Mouse (Mus musculus): ENCODE data around the gene Dnal1. TPM values are rescaled to one million over a fixed set of nuclear protein-coding genes. Genes with fewer than 3 reads are reported as not detected.
"Not testable (repeated sequence)": the region's sequence is repeated elsewhere in the genome, so short reads cannot be mapped to it uniquely, and the experiment has no call there.

Gene Dnal1
- 7.2 and 7.8 TPM in 2 replicates for polyA plus RNA-seq (2015; fragmentation: Nextera tagmentation; extraction: Ambion mirVana)

- H3K27ac ChIP-seq (replicated peaks): peak within 1 kb of the TSS; percentile 70
- H3K9ac ChIP-seq: peak within 1 kb of the TSS; percentile 63
- 3% methylated on average over 33 of the region's 35 CpGs for WGBS
- peak; percentile 98 for ATAC-seq (ENCODE audit: low FRiP score, low read depth)
- peak within 1 kb of the TSS; percentile 67 for H3K4me3 ChIP-seq
- no peaks in the 10 kb centered on the region for H3K27me3 ChIP-seq
- H3K36me3 ChIP-seq: no peaks in the 10 kb centered on the region
- peak within 1 kb of the TSS; percentile 74 for H3K4me2 ChIP-seq
- H3K4me1 ChIP-seq (replicated peaks): peaks cover 14% of the 10 kb centered on the region
- H3K9me3 ChIP-seq: no peaks in the 10 kb centered on the region
Observed at GRCm38 (mm10) chr12:84114153-84114994, at the start of gene Dnal1. Dnal1 (plus strand) TSS chr12:84114366.

DNA sequence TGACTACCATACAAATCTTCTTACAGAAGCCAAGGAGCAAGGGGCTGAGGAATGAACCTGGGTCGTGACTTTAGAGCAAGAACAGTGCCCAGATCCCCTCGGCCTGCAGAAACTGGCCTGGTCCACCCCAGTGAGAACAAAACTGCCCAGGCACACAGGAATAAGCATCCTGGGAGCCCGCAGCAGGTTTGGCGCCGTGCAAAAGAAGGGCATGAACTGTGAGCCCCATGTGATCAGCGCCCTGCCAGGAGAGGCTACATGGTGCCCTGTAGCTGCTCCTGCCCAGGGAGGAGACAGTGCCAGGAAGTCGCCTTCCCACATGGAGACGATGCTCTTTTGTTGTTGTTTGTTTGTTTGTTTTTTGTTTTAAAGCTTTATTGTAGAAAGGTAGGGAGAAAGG is 49.5 kb upstream of the Dnal1 start:
- H3K36me3 ChIP-seq: no peaks in the 10 kb centered on the region
- 74% methylated on average over 8 of the region's 8 CpGs for WGBS
- H3K4me3 ChIP-seq: no peak overlapping the region
- no peaks in the 10 kb centered on the region for H3K9me3 ChIP-seq
- peaks cover 14% of the 10 kb centered on the region for H3K27me3 ChIP-seq
- H3K4me2 ChIP-seq: no peak overlapping the region
- H3K27ac ChIP-seq (replicated peaks): no peak overlapping the region
- ATAC-seq (ENCODE audit: low FRiP score, low read depth): no peak
- H3K4me1 ChIP-seq (replicated peaks): no peaks in the 10 kb centered on the region
- H3K9ac ChIP-seq: no peak overlapping the region

GRCm38 (mm10) chr12:84067752-84068151 is 46.4 kb upstream of the Dnal1 start:
- ATAC-seq (ENCODE audit: low FRiP score, low read depth): no peak
- H3K36me3 ChIP-seq: no peaks in the 10 kb centered on the region
- H3K4me1 ChIP-seq (replicated peaks): no peaks in the 10 kb centered on the region
- H3K27ac ChIP-seq (replicated peaks): no peak overlapping the region
- H3K4me3 ChIP-seq: no peak overlapping the region
- 88% methylated on average over 4 of the region's 4 CpGs for WGBS
- no peak overlapping the region for H3K4me2 ChIP-seq
- peaks cover 21% of the 10 kb centered on the region for H3K27me3 ChIP-seq
- H3K9me3 ChIP-seq: no peaks in the 10 kb centered on the region
- H3K9ac ChIP-seq: no peak overlapping the region

DNA sequence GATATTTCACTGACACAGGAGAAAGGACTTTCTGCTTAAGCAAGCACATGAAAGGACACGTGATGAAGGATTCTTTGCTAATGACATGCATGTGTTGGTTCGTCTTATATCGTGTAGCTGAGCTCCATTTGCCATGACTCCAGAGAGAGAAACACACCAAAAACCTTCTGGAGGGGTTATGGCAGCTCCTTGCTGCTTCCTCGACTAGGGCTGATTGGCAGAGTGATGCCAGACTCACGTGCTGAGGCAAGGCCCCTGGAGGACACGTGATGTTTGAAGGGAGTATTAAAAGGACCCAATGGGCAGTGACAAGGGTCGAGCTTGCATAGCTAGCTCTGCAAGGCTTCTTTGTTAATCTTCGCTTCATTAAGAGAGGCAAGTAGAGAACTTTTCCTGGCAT is 45.9 kb upstream of the Dnal1 start:
- H3K9ac ChIP-seq: no peak overlapping the region
- H3K4me1 ChIP-seq (replicated peaks): no peaks in the 10 kb centered on the region
- H3K27me3 ChIP-seq: peaks cover 21% of the 10 kb centered on the region
- ATAC-seq (ENCODE audit: low FRiP score, low read depth): no peak
- WGBS: 57% methylated on average over 8 of the region's 8 CpGs
- H3K27ac ChIP-seq (replicated peaks): no peak overlapping the region
- H3K4me2 ChIP-seq: no peak overlapping the region
- H3K9me3 ChIP-seq: no peaks in the 10 kb centered on the region
- no peak overlapping the region for H3K4me3 ChIP-seq
- no peaks in the 10 kb centered on the region for H3K36me3 ChIP-seq

DNA sequence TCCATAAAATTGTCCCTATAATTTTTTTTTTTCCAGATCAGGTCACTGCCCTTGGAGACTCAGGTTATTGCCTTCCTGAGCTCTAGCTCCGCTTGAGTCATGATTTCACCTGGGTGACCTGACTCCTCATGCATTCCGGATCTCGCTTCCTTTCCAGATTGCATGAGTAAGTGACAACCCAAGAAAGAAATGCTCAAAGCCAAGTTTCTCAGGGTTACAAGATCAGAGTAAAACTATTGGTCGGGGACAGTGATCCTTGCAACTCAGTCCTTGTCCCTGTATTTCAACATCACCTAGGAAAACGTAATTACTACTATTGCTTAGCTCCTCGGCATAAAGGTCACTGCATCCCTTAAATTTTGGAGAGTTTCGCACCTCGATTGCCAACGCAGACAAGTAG is 45.2 kb upstream of the Dnal1 start, which contains the start of gene Acot5:
Gene Acot5 (plus strand): TSS at position 340 of the 400 bp plus-strand sequence.
- Histone ChIP-seq H3K9me3 (no peaks in the 10 kb centered on the region), H3K4me2 (peak within 1 kb of the TSS; percentile 62), H3K36me3 (no peaks in the 10 kb centered on the region), H3K9ac (0 out of 2 replicates have a peak within 1 kb of the TSS, but pooled peaks have one; percentile 24), H3K27ac (replicated peaks) (no peak within 1 kb of the TSS), H3K4me1 (replicated peaks) (no peaks in the 10 kb centered on the region), H3K4me3 (peak within 1 kb of the TSS; percentile 44), H3K27me3 (peaks cover 21% of the 10 kb centered on the region)
- ATAC-seq (ENCODE audit: low FRiP score, low read depth): no peak
- 60% methylated on average over 9 of the region's 9 CpGs for WGBS

DNA sequence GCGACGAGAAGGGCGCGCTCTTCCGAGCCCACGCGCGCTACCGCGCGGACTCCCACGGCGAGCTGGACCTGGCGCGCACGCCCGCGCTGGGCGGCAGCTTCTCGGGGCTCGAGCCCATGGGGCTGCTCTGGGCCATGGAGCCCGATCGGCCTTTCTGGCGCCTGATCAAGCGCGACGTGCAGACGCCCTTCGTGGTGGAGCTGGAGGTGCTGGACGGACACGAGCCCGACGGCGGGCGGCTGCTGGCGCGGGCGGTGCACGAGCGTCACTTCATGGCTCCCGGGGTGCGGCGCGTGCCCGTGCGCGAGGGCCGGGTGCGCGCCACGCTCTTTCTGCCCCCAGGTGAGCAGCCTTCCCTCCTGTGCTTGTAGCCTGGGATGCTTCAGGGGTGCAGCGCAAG is 44.6 kb upstream of the Dnal1 start:
- Histone ChIP-seq H3K4me2 (peak overlapping the region; percentile 62), H3K4me3 (peak overlapping the region; percentile 44), H3K27me3 (peaks cover 21% of the 10 kb centered on the region), H3K9ac (0 out of 2 replicates have a peak overlapping the region, but pooled peaks have one; percentile 24)
- not testable (repeated sequence) for ATAC-seq (ENCODE audit: low FRiP score, low read depth); H3K4me1 ChIP-seq (replicated peaks); H3K36me3 ChIP-seq; H3K27ac ChIP-seq (replicated peaks); H3K9me3 ChIP-seq
- 1% methylated on average over 42 of the region's 52 CpGs for WGBS

DNA sequence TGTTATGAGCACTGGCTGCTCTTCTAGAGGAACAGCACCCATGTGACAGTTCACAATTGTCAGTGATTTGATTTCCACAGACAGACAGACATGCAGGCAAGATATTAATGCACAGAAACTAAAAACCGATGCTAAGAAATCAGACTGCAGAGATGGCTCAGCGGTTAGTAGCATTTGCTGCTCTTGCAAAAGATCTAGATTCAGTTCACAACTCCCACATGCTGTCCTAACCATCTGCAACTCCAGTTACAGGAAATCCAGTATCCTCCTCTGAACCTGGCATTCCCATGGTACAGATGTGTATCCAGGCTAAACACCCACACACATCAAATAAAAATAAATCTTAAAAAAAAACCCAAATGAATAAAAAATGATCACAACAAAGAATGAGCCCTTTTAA is 42.5 kb upstream of the Dnal1 start:
- Histone ChIP-seq H3K4me1 (replicated peaks) (no peaks in the 10 kb centered on the region), H3K9ac (no peak overlapping the region), H3K36me3 (no peaks in the 10 kb centered on the region), H3K4me2 (no peak overlapping the region), H3K27ac (replicated peaks) (no peak overlapping the region), H3K27me3 (peaks cover 21% of the 10 kb centered on the region), H3K9me3 (no peaks in the 10 kb centered on the region), H3K4me3 (no peak overlapping the region)
- ATAC-seq (ENCODE audit: low FRiP score, low read depth): no peak
- WGBS: 98% methylated on average over 2 of the region's 2 CpGs

- Histone ChIP-seq H3K36me3 (no peaks in the 10 kb centered on the region), H3K4me3 (no peak overlapping the region), H3K9me3 (no peaks in the 10 kb centered on the region), H3K4me1 (replicated peaks) (no peaks in the 10 kb centered on the region), H3K27me3 (no peaks in the 10 kb centered on the region), H3K4me2 (no peak overlapping the region), H3K9ac (no peak overlapping the region), H3K27ac (replicated peaks) (no peak overlapping the region)
- no peak for ATAC-seq (ENCODE audit: low FRiP score, low read depth)
- 95% methylated on average over 4 of the region's 4 CpGs for WGBS
Observed at GRCm38 (mm10) chr12:84077371-84077990, 36.7 kb upstream of the Dnal1 start.

GRCm38 (mm10) chr12:84083842-84084241 is 30.3 kb upstream of the Dnal1 start:
- Histone ChIP-seq H3K4me3 (no peak overlapping the region), H3K27me3 (no peaks in the 10 kb centered on the region), H3K9me3 (no peaks in the 10 kb centered on the region), H3K4me1 (replicated peaks) (no peaks in the 10 kb centered on the region), H3K9ac (no peak overlapping the region), H3K36me3 (no peaks in the 10 kb centered on the region), H3K27ac (replicated peaks) (no peak overlapping the region), H3K4me2 (no peak overlapping the region)
- 87% methylated on average over 2 of the region's 2 CpGs for WGBS
- no peak for ATAC-seq (ENCODE audit: low FRiP score, low read depth)

DNA sequence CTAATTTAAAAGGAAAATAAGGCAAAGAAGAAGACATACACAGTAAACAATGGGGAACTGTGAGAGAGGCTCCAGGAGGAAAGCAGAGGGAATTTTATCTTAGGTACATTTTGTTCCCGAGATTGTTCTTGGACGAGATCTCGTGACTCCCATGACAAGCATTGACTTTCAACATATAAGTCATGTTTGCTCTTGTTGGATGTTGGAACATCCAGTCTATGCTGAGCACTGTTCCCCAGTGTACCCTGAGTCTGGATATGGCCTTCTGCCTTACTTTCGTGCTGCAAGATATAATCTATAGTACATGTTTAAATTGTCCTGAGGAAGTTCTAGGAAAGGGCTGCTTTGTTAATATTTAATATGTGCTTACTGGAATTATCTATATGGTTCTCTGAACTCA is 29.6 kb upstream of the Dnal1 start:
- H3K27ac ChIP-seq (replicated peaks): no peak overlapping the region
- no peaks in the 10 kb centered on the region for H3K4me1 ChIP-seq (replicated peaks)
- H3K4me2 ChIP-seq: no peak overlapping the region
- 90% methylated on average over 4 of the region's 4 CpGs for WGBS
- H3K4me3 ChIP-seq: no peak overlapping the region
- H3K27me3 ChIP-seq: no peaks in the 10 kb centered on the region
- ATAC-seq (ENCODE audit: low FRiP score, low read depth): no peak
- no peak overlapping the region for H3K9ac ChIP-seq
- no peaks in the 10 kb centered on the region for H3K36me3 ChIP-seq
- H3K9me3 ChIP-seq: no peaks in the 10 kb centered on the region

DNA sequence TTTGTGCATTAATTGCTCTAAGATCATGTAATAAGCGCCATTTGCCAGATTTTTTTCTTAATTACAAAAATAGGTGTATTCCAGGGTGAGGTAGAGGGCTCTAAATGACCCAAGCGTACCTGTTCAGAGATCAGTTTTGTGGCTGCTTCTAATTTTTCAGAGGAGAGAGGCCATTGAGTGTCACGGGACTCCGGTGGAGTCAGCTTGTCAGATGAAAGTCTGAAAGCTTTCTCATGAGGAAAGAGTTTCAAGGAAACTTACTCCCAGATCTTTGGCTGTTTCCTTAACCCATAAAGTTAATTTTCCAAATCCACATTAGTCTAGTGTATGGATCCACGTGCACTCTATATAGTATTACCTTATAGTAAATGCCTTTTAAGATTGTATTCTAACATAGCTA is 19.5 kb upstream of the Dnal1 start:
- not testable (repeated sequence) for H3K36me3 ChIP-seq; ATAC-seq (ENCODE audit: low FRiP score, low read depth); H3K4me3 ChIP-seq; H3K4me2 ChIP-seq; H3K27me3 ChIP-seq; H3K9ac ChIP-seq; H3K4me1 ChIP-seq (replicated peaks); H3K27ac ChIP-seq (replicated peaks); H3K9me3 ChIP-seq
- WGBS: 93% methylated on average over 5 of the region's 5 CpGs

GRCm38 (mm10) chr12:84099605-84100004 is 14.6 kb upstream of the Dnal1 start:
- Histone ChIP-seq H3K9ac (no peak overlapping the region), H3K27ac (replicated peaks) (no peak overlapping the region), H3K4me1 (replicated peaks) (peaks cover 5% of the 10 kb centered on the region), H3K36me3 (no peaks in the 10 kb centered on the region), H3K4me2 (no peak overlapping the region), H3K9me3 (no peaks in the 10 kb centered on the region), H3K4me3 (no peak overlapping the region), H3K27me3 (no peaks in the 10 kb centered on the region)
- ATAC-seq (ENCODE audit: low FRiP score, low read depth): no peak
- WGBS: 97% methylated on average over 2 of the region's 2 CpGs
